Mouse (Mus musculus) limb, embryonic 14.5 days (tissue): ENCODE data around the gene Fth1. TPM values are rescaled to one million over a fixed set of nuclear protein-coding genes. Genes with fewer than 3 reads are reported as not detected.

Experiments
- ATAC-seq: fragments of 200-750 bp; cut with Nextera tagmentation; 2 replicates; pipeline ENCODE4 v1.8.0; 2017; ENCODE audit warnings: low read depth, moderate number of reproducible peaks, moderate TSS enrichment; ENCODE audit not compliant: low FRiP score
- DNase-seq: peaks from one replicate; pipeline ENCODE4 v3.0.0-alpha.2; 2015; ENCODE audit warnings: low spot score
- H3K27ac ChIP-seq: fragments of 300-500 bp; sonication (generic); replicated peaks from 2 replicates; pipeline ENCODE4 v1.5.1; 2014; ENCODE audit warnings: low read depth, mild to moderate bottlenecking, low read length, moderate library complexity, mixed read lengths
- H3K27me3 ChIP-seq: fragments of 300-500 bp; sonication (generic); 2 replicates; pipeline ENCODE4 v1.6.1; 2014; ENCODE audit warnings: low read length, mixed read lengths; ENCODE audit not compliant: control insufficient read depth, insufficient read depth
- H3K36me3 ChIP-seq: fragments of 300-500 bp; sonication (generic); 2 replicates; pipeline ENCODE4 v1.6.1; 2014; ENCODE audit warnings: mild to moderate bottlenecking, low read length, moderate library complexity, mixed read lengths; ENCODE audit not compliant: control insufficient read depth, insufficient read depth
- H3K4me1 ChIP-seq: fragments of 300-500 bp; sonication (generic); 2 replicates; pipeline ENCODE4 v1.6.1; 2014; ENCODE audit warnings: antibody characterized with exemption, low read length, mixed read lengths; ENCODE audit not compliant: control insufficient read depth, insufficient read depth
- H3K4me2 ChIP-seq: fragments of 300-500 bp; sonication (generic); replicated peaks from 2 replicates; pipeline ENCODE4 v1.6.1; 2014; ENCODE audit warnings: low read depth, mild to moderate bottlenecking, low read length, moderate library complexity; ENCODE audit not compliant: severe bottlenecking
- H3K4me3 ChIP-seq: fragments of 300-500 bp; sonication (generic); replicated peaks from 2 replicates; pipeline ENCODE4 v1.5.1; 2014; ENCODE audit warnings: low read length
- H3K9ac ChIP-seq: fragments of 300-500 bp; sonication (generic); 2 replicates; pipeline ENCODE4 v1.6.1; 2014; ENCODE audit warnings: mild to moderate bottlenecking, low read depth, low read length, moderate library complexity; ENCODE audit not compliant: severe bottlenecking
- H3K9me3 ChIP-seq: fragments of 300-500 bp; sonication (generic); 2 replicates; pipeline ENCODE4 v1.6.1; 2016; ENCODE audit warnings: low read length; ENCODE audit not compliant: control insufficient read depth
- POLR2A ChIP-seq: fragments of 200-500 bp; IDR thresholded peaks from 2 replicates; pipeline ENCODE4 v1.8.0; 2012; ENCODE audit warnings: inconsistent platforms, mild to moderate bottlenecking, moderate library complexity, borderline replicate concordance; ENCODE audit not compliant: insufficient read depth, insufficient read length; ENCODE audit errors: extremely low read depth
- WGBS: fragments of 180-500 bp; shearing (Covaris S2); extraction: QIAGEN DNeasy Blood & Tissue Kit; methylation state at CpG from one replicate; pipeline ENCODE4 v1.1.7; 2014; 5-methylcytosine and 5-hydroxymethylcytosine counted together
- polyA plus RNA-seq, 2 experiments: library from polyadenylated mRNA; depleted of rRNA in 1 of 2; stranded (reverse) in 1 of 2; unstranded in 1 of 2; fragments of >200 nt; fragmentation: Nextera tagmentation in 1 of 2; extraction: Ambion mirVana in 1 of 2; gene quantifications; 2 replicates each; pipeline versions ENCODE4 v1.2.1 to v1.2.3; 2012 to 2014

Gene Fth1
- polyA plus RNA-seq, 2 experiments, result 670 to 1,580 TPM

DNA sequence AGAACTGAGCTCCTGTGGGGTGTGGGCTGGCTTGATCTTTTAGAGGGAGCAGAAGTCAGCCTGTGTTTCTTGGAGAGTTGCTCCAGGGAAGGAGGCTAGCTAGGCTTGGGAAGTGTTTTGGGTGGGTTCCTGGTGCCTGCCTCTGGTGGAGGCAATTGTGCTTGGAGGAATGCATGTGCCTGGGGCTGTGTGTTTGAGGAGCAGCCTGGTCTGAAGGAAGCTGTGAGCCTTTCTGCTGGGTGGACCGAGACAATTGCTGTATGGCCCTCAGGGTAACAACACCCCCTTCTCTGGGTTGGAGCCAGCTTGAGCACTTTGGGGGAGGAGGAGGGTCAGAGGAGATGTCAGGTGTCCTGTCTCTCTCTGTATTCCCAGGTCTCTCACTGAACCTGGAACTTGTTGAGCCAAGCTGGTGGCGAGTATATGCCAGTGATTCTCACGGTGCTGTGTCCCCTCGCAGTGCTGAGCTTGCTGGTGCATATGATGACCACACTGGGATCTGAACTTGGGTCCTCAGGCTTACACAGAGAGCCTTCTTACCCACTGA lies 38.9 kb downstream of the Fth1 start:
- H3K9me3 ChIP-seq, result no peaks in the 10 kb centered on the region
- peak overlapping the region; percentile 63 for H3K4me3 ChIP-seq
- H3K4me1 ChIP-seq, result peaks cover 30% of the 10 kb centered on the region
- no peak for DNase-seq
- no peak overlapping the region for H3K27ac ChIP-seq
- no peaks in the 10 kb centered on the region for H3K36me3 ChIP-seq
- H3K27me3 ChIP-seq, result no peaks in the 10 kb centered on the region
- 60% methylated on average over 4 of the region's 4 CpGs for WGBS
- peak overlapping the region; percentile 65 for H3K9ac ChIP-seq
- no peak for ATAC-seq
- no peak for TF ChIP-seq POLR2A
- peak overlapping the region; percentile 95 for H3K4me2 ChIP-seq

DNA sequence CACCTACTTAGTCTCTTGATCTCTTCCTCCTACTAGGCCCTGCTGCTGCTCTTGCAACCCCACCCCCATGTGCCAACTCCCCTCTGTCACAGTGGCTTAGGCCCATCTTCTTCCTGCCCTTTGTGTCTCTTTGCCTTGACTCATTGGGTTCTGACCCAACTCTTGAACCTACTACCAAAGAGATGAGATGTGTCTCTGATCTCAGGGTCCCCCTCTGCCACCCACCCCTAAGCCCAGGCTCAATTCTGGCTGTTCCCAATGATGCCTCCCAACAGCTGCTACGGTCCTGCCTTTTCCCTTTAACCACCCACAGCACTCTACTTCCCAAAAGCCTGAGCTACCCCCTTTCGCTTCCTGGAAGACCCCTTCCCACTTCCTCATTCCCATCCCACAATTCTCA lies 41.6 kb downstream of the Fth1 start:
- no peak overlapping the region for H3K27ac ChIP-seq
- 89% methylated on average over 2 of the region's 2 CpGs for whole genome bisulfite sequencing
- peaks cover 33% of the 10 kb centered on the region for H3K4me1 ChIP-seq

DNA sequence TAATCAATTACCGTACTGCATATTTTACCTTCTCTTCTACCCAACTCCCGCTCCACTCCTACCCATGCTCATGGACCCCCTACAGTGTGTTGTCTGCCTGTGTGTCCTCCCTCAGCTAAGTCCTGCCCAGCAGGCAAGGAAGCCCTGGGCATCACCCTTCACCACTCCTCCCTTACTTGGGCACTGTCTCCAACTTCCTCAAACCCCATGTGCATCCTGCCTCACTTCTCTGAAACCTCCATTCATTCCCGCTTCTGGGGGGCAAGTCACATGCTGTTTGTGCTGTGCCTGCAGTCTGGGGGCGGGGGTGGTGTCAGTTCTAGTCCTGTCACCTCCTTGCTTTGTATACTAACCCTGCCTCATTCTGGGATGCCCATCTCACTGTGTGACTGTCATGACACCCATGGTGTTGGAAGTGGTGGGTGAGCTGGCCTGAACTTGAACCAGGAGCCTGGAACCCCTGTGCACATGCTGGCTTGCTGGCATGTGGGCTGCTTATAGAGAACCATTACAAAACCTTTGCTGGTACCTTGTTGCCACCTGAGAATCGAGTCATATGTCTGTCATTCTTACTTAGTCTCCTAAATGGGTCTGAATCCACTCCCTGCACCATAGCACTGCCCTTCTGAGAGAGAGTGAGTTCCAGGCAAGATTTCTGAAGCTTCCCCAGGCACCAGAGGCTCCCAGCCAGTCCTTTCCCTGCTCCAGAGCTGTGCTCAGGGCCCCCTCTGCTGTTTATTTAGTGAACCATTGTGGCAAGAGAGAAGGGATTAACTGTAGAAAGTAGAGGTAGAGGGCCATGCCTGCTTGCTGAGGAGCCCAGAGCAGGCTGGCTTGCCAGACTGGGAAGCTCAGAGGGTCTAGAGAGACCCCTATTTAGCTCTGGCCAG lies 42.3 kb downstream of the Fth1 start:
- 80% methylated on average over 5 of the region's 5 CpGs for WGBS
- H3K4me3 ChIP-seq, result no peak overlapping the region
- no peak overlapping the region for H3K4me2 ChIP-seq
- no peak for TF ChIP-seq POLR2A
- H3K4me1 ChIP-seq, result peaks cover 31% of the 10 kb centered on the region
- H3K27ac ChIP-seq, result peak overlapping the region; percentile 48
- peak; percentile 39 for DNase-seq
- peak overlapping the region; percentile 12; the same call in 1 of the 2 replicates for H3K9ac ChIP-seq
- no peaks in the 10 kb centered on the region for H3K27me3 ChIP-seq
- H3K9me3 ChIP-seq, result no peaks in the 10 kb centered on the region
- H3K36me3 ChIP-seq, result peaks cover 10% of the 10 kb centered on the region
- no peak for ATAC-seq

More for the DNA sequence above, 41.6 kb downstream of the Fth1 start:
- Histone ChIP-seq H3K9me3 (no peaks in the 10 kb centered on the region), H3K4me3 (no peak overlapping the region), H3K36me3 (peaks cover 3% of the 10 kb centered on the region), H3K9ac (no peak overlapping the region), H3K27me3 (no peaks in the 10 kb centered on the region), H3K4me2 (no peak overlapping the region)
- DNase-seq (no peak), ATAC-seq (no peak)
- no peak for TF ChIP-seq POLR2A

DNA sequence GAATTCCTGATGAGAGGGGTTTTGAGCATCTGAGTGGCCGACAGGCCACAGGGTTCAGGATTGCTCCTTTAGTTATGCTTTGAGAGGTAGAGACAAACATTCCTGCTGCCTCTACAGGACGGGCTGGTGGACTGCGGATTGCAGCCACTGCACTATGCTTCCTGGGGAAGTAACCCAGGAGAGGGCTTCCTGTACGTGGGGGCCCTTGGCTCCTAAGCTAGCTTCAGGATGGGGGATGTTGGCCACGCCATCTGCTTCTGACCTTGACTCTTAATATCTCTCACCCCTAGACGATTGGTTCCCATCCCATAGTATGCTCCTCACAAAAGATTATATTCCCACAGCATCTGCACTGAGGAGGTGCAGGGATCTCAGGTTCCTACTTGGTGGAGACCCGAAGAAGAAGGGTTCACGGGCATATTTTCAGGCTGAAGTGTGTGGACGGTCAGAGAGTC lies 42.9 kb downstream of the Fth1 start:
- ATAC-seq, result no peak
- H3K27ac ChIP-seq, result peak overlapping the region; percentile 48; the same call in 1 of the 2 replicates

DNA sequence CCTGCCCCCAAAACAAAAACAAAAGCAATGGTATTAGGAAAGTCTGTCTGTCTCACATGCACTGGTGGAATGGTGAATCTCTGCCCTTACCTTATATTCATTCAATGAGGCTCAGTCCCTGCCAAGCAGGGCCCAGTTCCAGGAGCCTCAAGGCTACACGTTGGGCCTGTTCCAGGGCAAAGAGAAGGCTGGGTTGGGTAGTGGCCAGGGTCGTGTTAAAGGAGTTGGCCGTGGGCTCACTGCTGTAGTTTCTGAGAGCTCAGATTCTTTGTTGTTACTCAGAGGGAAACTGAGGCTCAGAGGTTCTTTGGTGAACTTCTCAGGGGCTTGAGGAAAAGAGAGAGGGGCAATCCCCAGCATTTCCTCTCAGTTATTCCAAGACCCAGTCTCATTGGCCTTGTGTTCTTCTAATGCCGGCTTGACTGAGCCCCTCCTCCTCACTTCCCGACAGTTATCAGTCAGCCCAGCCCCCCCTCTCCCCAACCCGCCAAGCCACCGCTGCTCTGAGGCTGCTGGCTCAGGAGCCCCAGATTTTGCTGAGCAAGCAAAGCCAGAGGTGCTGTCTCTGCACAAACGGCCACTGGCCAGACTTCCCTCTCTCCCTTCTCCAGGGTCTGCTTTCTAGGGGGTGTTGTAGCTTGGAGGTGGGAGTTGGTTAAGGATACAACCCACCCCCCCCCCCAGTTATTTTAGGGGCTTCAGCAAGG lies 44.9 kb downstream of the Fth1 start:
- no peaks in the 10 kb centered on the region for H3K27me3 ChIP-seq
- peak; percentile 73; the same call in 1 of the 2 replicates for ATAC-seq
- H3K9ac ChIP-seq, result peak overlapping the region; percentile 9; the same call in 1 of the 2 replicates
- peaks cover 17% of the 10 kb centered on the region for H3K4me1 ChIP-seq
- H3K36me3 ChIP-seq, result peaks cover 34% of the 10 kb centered on the region
- no peaks in the 10 kb centered on the region for H3K9me3 ChIP-seq
- DNase-seq, result peak; percentile 45
- WGBS, result 21% methylated on average over 8 of the region's 8 CpGs
- H3K27ac ChIP-seq, result peak overlapping the region; percentile 73
- TF ChIP-seq POLR2A, result no peak
- H3K4me2 ChIP-seq, result peak overlapping the region; percentile 11
- no peak overlapping the region for H3K4me3 ChIP-seq

More for the DNA sequence above, 42.9 kb downstream of the Fth1 start:
- no peak for DNase-seq
- Histone ChIP-seq H3K9me3 (no peaks in the 10 kb centered on the region), H3K27me3 (no peaks in the 10 kb centered on the region), H3K4me3 (no peak overlapping the region), H3K36me3 (peaks cover 15% of the 10 kb centered on the region), H3K9ac (no peak overlapping the region), H3K4me2 (no peak overlapping the region), H3K4me1 (peaks cover 29% of the 10 kb centered on the region)
- no peak for TF ChIP-seq POLR2A
- 73% methylated on average over 9 of the region's 9 CpGs for WGBS
